In genomic region chr8:125187044-125187443, GRCm38 (mm10) we compare ENCODE assay signal across 15 mouse cellular contexts.
DNase-seq lines count a peak whose midpoint lies in the region; ATAC-seq and TF ChIP-seq lines count a peak whose summit lies in the region.
"Had no signal": no experiment of that assay in that cellular context is flagged by ENCODE, and none has a peak within 500 bp of the region (broad histone marks: within the 10 kb centered on the region; RNA-seq: fewer than 3 reads in every experiment).

No protein-coding gene starts in this region.

- H3K27ac ChIP-seq in heart, embryonic 10.5 days, result peak overlapping the region; percentile 87
- H3K27ac ChIP-seq in liver, embryonic 12.5 days, result no peak overlapping the region
- no peak overlapping the region for H3K27ac ChIP-seq in liver, embryonic 13.5 days
- H3K27ac ChIP-seq: forebrain, embryonic 15.5 days; hindbrain, embryonic 10.5 days; midbrain, embryonic 12.5 days had no signal

- H3K4me2 ChIP-seq in liver, embryonic 12.5 days, result peak overlapping the region; percentile 10; the same call in 1 of the 2 replicates
- peak overlapping the region; percentile 11; the same call in 1 of the 2 replicates for H3K4me2 ChIP-seq in liver, embryonic 13.5 days
- H3K4me2 ChIP-seq: forebrain, embryonic 15.5 days; midbrain, embryonic 12.5 days had no signal

- TF ChIP-seq CTCF in brain, embryonic 14.5 days (IDR thresholded peaks at IDR 0.05; ENCODE audit: borderline replicate concordance, extremely low read depth, insufficient read depth, insufficient read length), result no peak

- no peak for ATAC-seq in liver, embryonic 12.5 days
- no peak for ATAC-seq in liver, embryonic 13.5 days (ENCODE audit: low read depth)
- ATAC-seq: forebrain, embryonic 15.5 days; Patski had no signal

- H3K27me3 ChIP-seq in heart, embryonic 10.5 days (ENCODE audit: insufficient read depth, poor library complexity, severe bottlenecking), result peaks cover 4% of the 10 kb centered on the region; the same call in 1 of the 2 replicates
- no peaks in the 10 kb centered on the region; the same call in 1 of the 2 replicates for H3K27me3 ChIP-seq in liver, embryonic 12.5 days (replicated peaks)
- no peaks in the 10 kb centered on the region for H3K27me3 ChIP-seq in liver, embryonic 13.5 days
- H3K27me3 ChIP-seq: forebrain, embryonic 15.5 days; Patski had no signal

- H3K4me1 ChIP-seq in heart, embryonic 10.5 days, result peaks cover 46% of the 10 kb centered on the region
- H3K4me1 ChIP-seq in liver, embryonic 12.5 days, result peaks cover 13% of the 10 kb centered on the region; the same call in 1 of the 2 replicates
- H3K4me1 ChIP-seq in liver, embryonic 13.5 days (replicated peaks), result peaks cover 8% of the 10 kb centered on the region

- peak overlapping the region; percentile 47 for H3K4me3 ChIP-seq in heart, embryonic 10.5 days
- no peak overlapping the region for H3K4me3 ChIP-seq in liver, embryonic 12.5 days
- H3K4me3 ChIP-seq in liver, embryonic 13.5 days (replicated peaks), result no peak overlapping the region
- H3K4me3 ChIP-seq: forebrain, embryonic 15.5 days; hindbrain, embryonic 10.5 days; midbrain, embryonic 12.5 days had no signal

- no peaks in the 10 kb centered on the region for H3K9me3 ChIP-seq in heart, embryonic 10.5 days
- no peaks in the 10 kb centered on the region for H3K9me3 ChIP-seq in liver, embryonic 12.5 days (replicated peaks)
- H3K9me3 ChIP-seq in liver, embryonic 13.5 days (replicated peaks), result no peaks in the 10 kb centered on the region
- H3K9me3 ChIP-seq: forebrain, embryonic 15.5 days; hindbrain, embryonic 10.5 days; midbrain, embryonic 12.5 days had no signal

- TF ChIP-seq POLR2A in brain, embryonic 14.5 days (IDR thresholded peaks at IDR 0.05; ENCODE audit: borderline replicate concordance, extremely low read depth, insufficient read depth, insufficient read length, poor library complexity, severe bottlenecking), result no peak

- WGBS in heart, embryonic 10.5 days, result 13% methylated on average over 10 of the region's 10 CpGs
- 27% methylated on average over 10 of the region's 10 CpGs for WGBS in liver, embryonic 12.5 days (ENCODE audit: insufficient replicate concordance)
- WGBS in liver, embryonic 13.5 days (ENCODE audit: insufficient replicate concordance), result 25% methylated on average over 10 of the region's 10 CpGs

- H3K36me3 ChIP-seq in heart, embryonic 10.5 days, result no peaks in the 10 kb centered on the region
- H3K36me3 ChIP-seq in liver, embryonic 12.5 days, result no peaks in the 10 kb centered on the region
- H3K36me3 ChIP-seq in liver, embryonic 13.5 days, result no peaks in the 10 kb centered on the region
- H3K36me3 ChIP-seq: forebrain, embryonic 15.5 days; hindbrain, embryonic 10.5 days; midbrain, embryonic 12.5 days had no signal

- no peak overlapping the region for H3K9ac ChIP-seq in liver, embryonic 12.5 days
- no peak overlapping the region for H3K9ac ChIP-seq in liver, embryonic 13.5 days
- H3K9ac ChIP-seq: forebrain, embryonic 15.5 days; midbrain, embryonic 12.5 days had no signal

- no peak for DNase-seq in heart, embryonic 10.5 days (ENCODE audit: low spot score)
- DNase-seq in heart, adult 9 months (ENCODE audit: low spot score in 2 of 2), result no peak
- DNase-seq in liver, result no peak
- peak; percentile 47 for DNase-seq in brain, embryonic 14.5 days (ENCODE audit: low read depth)
- DNase-seq in liver, embryonic 13.5 days, result no peak
- no peak for DNase-seq in cerebellum, adult 8-10 months
- no peak for DNase-seq in gastrocnemius, postnatal 4 days (ENCODE audit: low spot score in 2 of 2)
- DNase-seq: adrenal gland, adult 2 months; kidney, adult 9 months; layer of hippocampus, adult 9-11 months had no signal
